Mouse (Mus musculus): Measurements from ENCODE around the gene Chit1. TPM values are rescaled to one million over a fixed set of nuclear protein-coding genes. Genes with fewer than 3 reads are reported as not detected.

The Chit1 gene
- total RNA-seq, 2 experiments from 2014 or later, result 0.16 to 0.27 TPM

DNA sequence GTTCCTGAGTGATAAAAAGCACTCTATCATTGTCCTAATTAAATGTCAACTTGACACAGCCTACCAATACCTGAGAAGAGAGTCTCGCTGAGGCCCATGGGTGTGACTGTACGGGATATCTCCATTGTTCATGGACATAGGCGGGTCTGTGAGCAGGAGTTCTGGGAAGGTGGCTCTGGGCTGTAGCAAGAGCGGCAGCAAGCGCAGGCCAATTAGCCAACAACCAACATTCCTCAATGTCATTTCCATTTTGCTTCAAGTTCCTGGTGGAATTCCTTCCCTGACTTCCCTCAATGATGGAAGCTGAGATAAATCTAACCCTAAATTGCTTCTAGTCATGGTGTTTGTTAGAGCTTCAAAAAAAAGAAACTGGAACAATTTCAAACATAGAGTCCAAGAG lies 66.9 kb downstream of the Chit1 start:
- DNase-seq (ENCODE audit: low spot score in 2 of 2), result no peak

DNA sequence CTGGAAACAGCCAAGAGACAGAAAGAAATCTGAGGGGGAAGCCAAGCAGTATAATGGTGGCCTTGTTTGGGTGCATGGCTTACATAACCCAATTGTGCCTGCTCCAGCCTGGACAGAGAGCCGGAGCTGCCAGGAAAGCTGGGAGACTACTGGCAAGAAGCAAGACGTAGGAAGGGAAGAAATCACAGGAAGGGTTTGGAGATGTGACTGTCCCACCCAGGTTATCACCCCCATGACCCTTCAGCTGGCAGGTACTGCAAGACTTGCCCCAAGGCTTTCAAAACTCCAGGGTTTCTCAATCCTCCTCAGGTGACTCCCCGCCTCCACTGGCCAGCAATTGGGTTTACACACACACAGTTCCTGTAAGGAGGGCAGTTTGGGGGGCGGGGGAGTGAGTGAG lies 71.0 kb downstream of the Chit1 start, which contains the start of gene Chil1:
TSS of gene Chil1 (plus strand) at position 152 of the 400 bp plus-strand sequence.
- no peak for DNase-seq (ENCODE audit: low spot score in 2 of 2)

DNA sequence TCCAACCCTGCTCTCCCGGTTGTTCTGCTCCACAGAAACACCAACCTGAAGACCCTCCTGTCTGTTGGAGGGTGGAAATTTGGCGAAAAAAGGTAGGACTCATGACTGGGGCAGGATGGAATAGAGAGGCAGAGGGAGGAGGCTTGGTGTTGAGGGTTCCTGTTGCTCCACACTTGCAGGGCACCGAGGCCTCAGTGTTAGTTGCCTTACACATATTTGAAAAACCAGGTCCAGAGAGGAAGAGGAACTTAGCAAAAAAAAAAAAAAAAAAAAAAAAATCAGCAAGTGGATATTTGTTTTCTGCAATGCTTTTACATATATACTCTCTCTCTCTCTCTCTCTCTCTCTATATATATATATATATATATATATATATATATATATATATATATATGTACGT lies 73.0 kb downstream of the Chit1 start:
- no peak for DNase-seq (ENCODE audit: low spot score in 2 of 2)

DNA sequence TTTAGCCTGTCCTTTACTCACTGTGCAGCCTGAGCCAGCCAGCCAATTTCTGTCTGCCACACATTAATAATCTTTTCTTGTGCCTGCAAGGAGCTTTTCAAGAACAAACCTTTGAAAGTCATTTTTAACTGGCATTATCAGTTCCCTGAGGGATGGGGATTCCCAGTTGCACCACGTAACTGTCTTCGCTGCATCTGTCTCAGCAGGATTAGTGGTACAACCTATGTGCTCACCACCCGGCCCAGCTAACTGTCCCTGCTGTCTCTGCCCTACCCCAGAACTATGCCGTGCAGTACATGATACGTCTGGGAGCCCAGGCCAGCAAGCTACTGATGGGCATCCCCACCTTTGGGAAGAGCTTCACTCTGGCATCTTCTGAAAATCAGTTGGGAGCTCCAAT lies 77.2 kb downstream of the Chit1 start:
- DNase-seq (ENCODE audit: low spot score in 2 of 2), result no peak

DNA sequence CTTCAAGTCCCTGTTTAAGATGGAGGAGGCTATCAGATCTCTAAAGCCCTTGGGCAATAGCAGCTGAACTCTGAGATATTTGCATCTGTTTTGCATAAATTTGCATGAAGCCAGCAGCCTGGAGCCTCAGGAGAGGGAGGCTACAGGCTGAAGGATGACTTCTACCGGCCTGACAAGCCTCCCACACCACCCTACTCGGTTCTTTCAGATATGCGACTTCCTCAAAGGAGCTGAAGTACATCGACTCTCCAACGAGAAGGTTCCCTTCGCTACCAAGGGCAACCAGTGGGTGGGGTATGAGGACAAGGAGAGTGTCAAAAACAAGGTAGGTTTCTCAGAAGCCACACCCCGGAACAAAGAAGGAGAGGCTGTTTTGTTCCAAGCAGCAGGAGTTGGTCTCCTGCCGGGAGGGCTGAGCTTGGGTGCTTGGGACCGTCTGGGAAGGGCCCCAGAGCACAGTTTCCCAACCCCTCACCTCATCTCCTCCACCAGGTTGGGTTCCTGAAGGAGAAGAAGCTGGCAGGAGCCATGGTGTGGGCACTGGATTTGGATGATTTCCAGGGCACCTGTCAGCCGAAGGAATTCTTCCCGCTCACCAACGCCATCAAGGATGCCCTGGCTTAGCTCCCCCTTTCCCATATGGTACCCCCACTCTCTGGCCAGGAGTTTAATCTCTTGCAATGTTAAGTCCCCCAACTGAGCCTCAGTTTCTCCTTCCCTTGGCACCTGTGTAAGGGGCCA lies 78.1 kb downstream of the Chit1 start:
- no peak for DNase-seq (ENCODE audit: low spot score in 2 of 2)

DNA sequence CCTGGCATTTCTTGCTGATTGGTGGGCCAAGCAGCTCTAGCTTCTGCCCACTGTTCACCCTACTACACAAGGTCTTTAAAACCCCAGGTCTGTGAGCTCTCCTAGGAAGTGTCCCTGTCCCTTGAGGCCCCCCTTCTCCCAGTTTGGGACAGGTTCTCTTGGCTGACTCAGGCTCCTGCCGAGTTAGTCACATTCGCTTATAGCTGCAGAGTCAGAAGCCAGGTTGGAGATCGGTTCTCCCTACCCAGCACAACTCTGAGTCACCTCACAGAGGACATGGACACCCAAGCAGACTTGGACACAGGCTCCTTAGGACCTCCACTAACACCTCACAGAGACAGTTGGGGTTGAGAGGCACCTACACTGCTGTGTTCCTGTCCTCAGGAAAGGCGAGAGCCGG lies 80.2 kb downstream of the Chit1 start:
- DNase-seq (ENCODE audit: low spot score in 2 of 2), result no peak

DNA sequence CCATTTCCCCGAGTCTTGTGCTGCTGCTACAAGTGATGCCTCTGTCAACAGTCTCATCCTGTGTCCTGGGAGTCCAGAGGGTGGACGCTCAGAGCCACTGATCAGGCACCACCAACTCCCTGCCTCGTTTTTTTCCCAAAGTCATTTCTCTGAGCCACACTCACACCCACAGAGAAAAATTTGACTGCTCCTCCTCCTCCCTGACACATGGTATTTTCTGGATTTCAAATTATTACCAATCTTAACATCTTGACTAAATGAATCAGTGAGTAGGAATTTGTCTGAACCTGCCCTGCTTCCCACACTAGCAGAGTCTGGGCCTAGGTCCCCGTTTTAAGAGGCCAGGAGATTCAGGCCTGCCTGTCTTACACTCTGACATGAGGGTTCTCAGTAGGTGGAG lies 81.0 kb downstream of the Chit1 start:
- no peak for DNase-seq (ENCODE audit: low spot score in 2 of 2)

DNA sequence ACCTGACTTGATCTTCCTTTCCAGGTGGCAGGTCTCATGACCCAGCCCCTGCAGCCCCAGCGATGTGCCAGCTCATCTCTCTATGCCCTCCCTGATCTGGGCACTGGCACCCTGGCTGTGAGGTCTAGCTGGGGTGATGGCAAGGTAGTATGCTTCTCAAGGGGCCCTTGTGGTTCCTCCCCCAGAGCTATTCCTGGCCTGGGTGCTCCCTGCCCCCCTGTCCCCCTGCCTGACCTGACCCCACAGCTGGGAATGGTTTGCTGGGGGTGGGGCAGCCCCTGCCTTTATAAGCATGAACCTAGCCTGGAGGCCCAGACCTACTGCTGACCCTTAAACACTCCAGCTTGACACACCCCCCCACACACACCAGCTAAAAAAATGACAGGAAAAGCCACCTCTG lies 82.1 kb downstream of the Chit1 start, which contains the start of gene Mybph:
TSS of gene Mybph (plus strand) at position 323 of the 400 bp plus-strand sequence.
- no peak for DNase-seq (ENCODE audit: low spot score in 2 of 2)

DNA sequence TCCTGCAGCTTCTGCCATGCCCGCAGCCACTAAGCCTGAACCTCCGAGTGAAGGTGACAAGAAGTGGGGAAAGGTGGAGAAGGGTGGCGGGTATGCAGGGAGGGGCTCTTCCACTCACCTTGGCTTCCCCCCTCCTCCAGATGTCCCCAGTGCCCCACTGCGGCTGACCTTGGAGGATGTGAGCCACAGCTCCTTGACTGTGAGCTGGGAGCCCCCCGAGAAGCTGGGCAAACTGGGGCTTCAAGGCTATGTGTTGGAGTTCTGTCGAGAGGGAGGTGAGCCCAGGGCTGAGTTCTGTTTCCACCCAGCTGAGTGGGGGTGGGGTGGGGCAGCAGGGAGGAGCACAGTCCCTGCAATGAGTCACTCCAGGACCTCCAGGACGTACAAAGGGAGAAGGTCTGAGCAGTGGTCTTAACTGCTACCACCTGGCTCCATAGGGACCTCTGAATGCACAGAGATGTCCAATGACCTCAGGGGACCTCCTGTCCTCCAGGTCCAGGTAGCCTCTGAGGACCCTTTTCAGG lies 82.7 kb downstream of the Chit1 start:
- DNase-seq (ENCODE audit: low spot score in 2 of 2), result no peak

DNA sequence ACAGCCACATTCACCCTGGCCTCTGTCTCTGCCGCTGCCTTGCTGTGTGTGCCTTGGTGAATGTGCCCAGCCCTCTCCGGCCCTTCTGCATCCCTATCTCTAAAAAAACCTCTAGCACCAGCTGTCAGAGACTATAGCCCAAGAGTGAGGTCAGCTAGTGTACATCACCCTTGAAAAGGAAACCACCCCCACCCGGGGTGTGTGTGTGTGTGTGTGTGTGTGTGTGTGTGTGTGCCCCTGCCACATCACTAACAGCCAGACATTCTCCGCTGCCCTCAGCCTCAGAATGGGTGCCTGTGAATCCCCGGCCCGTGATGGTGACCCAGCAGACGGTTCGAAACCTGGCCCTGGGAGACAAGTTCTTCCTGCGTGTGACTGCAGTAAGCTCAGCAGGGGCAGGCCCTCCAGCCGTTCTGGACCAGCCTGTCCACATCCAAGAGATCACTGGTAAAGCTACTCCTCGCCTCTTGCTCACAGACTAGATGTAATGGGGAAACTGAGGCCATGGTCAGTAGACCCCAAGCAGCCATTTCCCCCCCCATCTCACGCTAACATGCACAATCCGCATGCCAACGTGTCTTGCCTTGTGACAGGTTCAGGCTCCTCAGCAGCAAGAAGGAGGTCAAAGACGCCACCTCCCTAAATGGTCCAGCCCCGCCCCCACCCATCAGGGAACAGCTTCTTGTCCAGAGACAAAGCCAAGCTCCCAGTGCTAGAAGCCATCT lies 83.4 kb downstream of the Chit1 start:
- no peak for DNase-seq (ENCODE audit: low spot score in 2 of 2)

DNA sequence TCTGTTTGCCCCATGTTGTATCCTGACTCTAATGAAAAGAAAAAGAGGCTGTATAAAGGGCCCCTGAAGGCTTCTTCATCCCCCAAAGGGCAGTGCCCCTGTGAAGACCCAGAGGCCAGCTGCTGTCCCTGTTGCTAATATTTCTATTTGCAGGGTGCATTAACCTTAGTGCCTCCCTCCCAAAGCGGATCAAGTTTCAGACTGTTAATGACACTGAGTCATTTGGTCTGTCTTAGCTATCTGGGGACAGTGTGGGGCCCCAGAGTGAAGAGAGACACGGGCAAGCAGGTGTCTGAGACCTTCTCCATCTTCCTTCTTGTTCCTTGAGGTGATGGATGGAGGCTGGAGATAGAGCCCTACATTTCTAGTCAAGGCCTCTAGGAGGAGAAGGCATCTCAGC lies 84.1 kb downstream of the Chit1 start:
- no peak for DNase-seq (ENCODE audit: low spot score in 2 of 2)

DNA sequence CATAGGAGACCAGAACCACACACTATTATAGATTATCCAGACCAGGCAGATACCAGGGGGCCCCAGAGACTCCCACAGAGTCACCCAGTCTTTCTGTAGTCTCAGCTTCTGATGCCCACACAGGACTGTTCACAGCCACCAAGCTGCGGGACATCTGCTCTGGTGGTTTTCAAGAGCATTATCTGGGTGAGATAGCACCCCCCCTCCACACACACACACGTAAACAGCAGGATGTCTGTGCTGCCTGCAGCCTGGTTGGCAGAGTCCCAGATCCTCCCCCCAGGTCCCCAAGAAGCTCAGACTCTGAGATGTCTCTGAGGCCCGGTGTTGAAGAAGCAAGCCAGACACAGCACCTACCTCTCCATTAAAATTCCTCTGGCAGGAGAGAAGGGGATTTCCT lies 84.5 kb downstream of the Chit1 start:
- peak in 1 of 2 experiments; percentile 42 for DNase-seq (ENCODE audit: low spot score in 2 of 2)

DNA sequence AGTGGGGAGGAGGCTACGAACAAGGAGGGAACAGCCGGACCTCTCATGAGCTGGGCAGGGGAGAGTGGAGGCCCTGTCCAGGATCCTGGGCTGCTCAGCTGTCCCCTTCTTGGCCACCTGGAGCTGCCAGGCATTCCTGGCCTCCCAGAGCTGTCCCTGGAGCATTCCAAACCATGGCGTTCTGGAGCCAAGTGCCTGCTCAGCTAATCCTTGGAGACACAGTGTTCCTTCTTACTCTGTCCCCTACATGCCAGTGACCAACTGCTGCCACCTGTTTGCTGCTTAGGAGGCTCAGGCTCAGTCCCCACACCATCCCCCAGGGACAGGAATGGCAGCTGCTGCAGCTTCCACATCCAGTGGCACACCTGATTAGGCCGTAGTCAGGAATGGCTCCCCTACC lies 84.9 kb downstream of the Chit1 start:
- peak in 1 of 2 experiments; percentile 59 for DNase-seq (ENCODE audit: low spot score in 2 of 2)

DNA sequence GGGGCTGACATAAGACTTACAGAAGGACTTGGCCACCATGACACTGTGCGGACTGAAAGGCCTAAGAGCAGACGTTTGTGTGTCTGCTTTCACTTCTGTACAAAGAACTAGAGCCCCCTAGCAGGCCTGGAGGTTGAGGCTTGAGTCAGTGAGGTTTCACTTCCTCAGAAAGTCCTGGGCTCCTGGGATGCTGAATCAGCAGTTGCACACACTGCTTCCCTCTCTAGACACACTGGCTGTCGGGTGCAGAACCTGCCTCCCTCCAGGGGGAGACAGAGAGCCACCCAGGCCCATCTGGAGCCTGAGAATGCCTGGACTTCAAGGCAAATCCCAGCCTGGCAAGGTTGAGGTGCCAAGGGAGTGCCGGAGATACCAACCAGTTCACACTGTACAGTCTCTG lies 85.3 kb downstream of the Chit1 start:
- DNase-seq (ENCODE audit: low spot score in 2 of 2), result peak; percentile 40 to 69

DNA sequence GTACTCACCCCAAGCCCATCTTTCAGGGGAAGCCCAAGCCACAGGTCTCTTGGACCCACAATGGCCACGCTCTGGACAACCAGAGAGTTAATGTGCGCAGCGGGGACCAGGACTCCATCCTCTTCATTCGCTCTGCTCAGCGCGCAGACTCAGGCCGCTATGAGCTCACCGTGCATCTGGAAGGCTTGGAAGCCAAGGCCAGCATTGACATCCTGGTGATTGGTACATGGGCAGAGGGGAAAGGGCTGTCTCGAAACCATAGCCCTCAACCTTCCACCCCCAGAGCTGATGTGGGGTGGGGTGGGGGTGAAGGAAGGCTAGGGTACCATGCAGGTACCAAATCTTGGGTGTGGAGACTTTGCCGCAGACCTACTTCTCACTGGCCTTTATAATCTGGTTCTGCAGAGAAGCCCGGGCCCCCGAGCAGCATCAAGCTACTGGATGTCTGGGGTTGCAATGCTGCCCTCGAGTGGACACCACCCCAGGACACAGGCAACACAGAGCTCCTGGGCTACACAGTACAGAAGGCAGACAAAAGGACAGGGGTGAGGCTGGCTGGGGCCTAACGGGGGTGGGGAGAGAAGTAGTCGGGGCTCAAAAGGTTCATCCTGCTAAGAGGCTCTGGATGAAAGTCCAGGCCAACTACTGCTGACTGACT lies 86.4 kb downstream of the Chit1 start:
- no peak for DNase-seq (ENCODE audit: low spot score in 2 of 2)

DNA sequence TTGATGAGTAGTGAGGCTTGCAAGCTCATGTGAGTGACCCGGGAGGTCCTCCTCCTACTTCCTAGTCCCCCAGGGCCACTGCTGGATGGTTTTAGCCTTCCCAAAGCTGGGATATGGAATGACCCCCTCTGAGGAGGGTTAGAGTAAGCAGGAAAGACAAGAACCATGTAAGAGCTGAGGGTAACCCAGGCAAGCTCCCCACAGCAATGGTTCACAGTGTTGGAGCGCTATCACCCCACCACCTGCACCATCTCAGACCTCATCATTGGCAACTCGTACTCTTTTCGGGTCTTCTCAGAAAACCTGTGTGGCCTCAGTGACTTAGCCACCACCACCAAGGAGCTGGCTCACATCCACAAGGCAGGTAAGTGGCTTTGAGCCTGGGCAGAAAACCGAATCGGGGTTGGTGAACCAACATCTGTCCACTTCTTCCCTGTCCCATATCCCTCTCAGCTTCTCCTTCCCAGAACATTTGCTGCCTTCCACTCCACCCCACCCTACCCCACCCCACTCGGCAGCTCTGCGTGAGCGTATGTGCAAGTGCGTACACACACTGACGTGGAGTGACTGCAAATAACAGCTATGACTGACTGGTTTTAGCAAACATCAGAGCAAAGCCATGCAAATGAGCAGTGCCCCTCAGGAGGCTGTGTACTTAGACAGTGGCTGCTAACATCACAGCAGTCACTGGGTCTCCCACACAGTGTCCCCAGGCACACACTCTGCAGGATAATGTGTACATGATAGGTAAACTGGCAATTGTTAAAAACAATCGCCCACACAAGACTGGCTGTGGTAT lies 87.4 kb downstream of the Chit1 start:
- DNase-seq (ENCODE audit: low spot score in 2 of 2), result no peak

DNA sequence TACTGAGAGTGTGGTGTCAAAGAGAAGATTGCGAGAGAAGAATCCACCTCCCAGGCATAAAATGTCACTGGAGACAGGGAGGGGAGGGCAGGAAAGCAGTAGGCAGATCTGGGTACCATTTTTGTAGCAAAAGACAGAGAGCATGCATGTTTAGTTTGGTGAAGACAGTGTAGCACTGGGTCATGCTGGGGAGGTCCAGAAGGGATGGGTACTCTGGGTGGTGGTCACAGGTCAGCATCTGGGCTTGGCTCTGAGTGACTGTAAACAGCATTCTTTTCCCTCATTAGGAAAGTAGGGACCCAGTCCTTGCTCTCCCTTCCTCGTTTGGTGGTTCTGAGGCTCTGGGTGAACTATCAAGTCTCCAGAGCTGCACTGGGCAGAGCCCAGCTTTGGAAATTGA lies 89.4 kb downstream of the Chit1 start:
- DNase-seq (ENCODE audit: low spot score in 2 of 2), result no peak
